Mouse (Mus musculus) erythroid progenitor cell, adult 5-6 weeks (primary cell): ENCODE results near the gene Lrr1. TPM values are rescaled to one million over a fixed set of nuclear protein-coding genes. Genes with fewer than 3 reads are reported as not detected.
"Not testable (repeated sequence)": the region's sequence is repeated elsewhere in the genome, so short reads cannot be mapped to it uniquely, and the experiment has no call there.

ENCODE experiments used
- ATAC-seq: replicated peaks from 2 replicates; pipeline ENCODE4 v1.8.0; 2016; ENCODE audit warnings: moderate number of reproducible peaks, mild to moderate bottlenecking, moderate TSS enrichment, inconsistent platforms; ENCODE audit not compliant: poor library complexity, low FRiP score, severe bottlenecking
- total RNA-seq, 2 experiments: library from RNA; stranded (forward) in 1 of 2; stranded (reverse) in 1 of 2; fragments of 150-400 nt in 1 of 2; fragments of 186-747, 209-891 nt in 1 of 2; gene quantifications; 2 replicates each; pipeline versions ENCODE4 v1.2.3 to v1.2.4; 2015 to 2017; ENCODE audit warnings: low replicate concordance in 2 of 2

Gene Lrr1
- total RNA-seq, 2 experiments from 2014 or later = 24.6 to 43.2 TPM

DNA sequence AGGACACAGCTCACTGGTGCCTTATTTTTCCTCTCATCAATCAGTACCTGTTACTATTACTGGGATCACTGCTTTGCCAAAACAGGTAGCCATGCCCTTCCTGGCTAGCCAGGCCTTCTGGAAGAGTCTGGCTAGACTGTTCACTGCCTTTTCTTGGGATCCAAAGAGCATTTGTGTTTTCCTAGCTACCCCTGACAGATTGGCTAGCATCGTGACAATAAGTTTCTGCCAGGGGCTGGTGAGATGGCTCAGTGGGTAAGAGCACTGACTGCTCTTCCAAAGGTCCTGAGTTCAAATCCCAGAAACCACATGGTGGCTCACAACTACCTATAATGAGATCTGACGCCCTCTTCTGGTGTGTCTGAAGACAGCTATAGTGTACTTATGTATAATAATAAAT, 7.9 kb upstream of the Lrr1 start:
- not testable (repeated sequence) for ATAC-seq

DNA sequence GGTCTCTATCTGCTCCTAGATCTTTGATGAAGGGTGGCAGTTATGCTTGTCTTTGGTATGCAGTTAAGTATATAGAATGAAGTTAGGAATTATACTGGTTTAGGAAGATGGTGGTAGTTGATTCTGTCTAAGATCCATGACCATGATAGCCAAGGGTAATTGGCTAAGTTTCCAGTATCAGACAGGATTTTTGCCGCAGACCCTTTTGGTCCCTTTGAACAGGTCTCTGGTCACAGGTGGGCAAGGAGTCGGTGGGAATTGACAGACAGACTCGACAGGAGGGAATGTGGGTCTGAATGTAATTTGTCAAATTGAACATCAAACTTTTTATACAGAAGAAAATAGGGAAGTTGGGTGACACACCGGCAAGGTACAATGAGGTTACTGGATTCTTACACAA, 5.0 kb upstream of the Lrr1 start:
- ATAC-seq = not testable (repeated sequence)

DNA sequence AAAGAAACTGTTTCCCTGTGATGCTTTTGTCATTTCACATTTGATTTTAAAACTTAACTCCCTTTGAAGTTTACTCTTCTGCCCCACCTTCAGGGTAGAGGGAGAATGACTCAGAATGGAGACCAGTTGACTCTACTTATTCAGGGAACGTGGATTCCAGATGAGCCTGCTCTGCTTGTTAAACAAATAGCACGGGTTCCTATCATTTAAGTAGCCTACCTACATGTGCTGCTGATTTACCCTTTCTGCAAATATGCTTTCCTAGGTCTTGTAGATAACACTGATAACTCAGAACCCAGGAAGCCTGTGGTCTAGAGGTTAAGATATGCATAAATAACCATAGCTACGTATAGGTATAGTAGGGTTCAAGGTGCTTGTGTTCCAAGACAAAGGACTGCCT, 3.7 kb upstream of the Lrr1 start:
- ATAC-seq = no peak

DNA sequence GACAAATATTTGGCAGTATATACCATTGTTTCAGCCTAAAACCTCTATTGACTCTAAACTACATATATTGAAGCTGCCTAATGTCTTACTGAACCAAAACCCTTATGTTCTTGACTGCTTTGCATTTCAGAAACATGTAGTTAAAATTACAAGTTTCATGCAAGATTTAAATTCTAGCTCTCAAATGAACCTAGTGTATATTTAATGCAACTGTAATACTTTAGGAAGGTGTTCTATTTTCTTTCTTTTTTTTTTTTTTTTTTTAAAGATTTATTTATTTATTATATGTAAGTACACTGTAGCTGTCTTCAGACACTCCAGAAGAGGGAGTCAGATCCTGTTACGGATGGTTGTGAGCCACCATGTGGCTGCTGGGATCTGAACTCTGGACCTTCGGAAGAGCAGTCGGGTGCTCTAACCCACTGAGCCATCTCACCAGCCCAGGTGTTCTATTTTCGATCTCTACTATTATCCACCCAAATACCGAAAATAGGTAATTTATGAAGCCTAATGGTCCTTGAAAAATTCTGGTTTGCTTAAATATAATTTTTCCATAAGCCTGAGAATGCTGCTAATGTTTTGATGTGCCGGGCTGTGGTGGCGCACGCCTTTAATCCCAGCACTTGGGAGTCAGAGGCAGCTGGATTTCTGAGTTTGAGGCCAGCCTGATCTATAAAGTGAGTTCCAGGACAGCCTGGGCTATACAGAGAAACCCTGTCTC, 1.6 kb upstream of the Lrr1 start:
- ATAC-seq = not testable (repeated sequence)

DNA sequence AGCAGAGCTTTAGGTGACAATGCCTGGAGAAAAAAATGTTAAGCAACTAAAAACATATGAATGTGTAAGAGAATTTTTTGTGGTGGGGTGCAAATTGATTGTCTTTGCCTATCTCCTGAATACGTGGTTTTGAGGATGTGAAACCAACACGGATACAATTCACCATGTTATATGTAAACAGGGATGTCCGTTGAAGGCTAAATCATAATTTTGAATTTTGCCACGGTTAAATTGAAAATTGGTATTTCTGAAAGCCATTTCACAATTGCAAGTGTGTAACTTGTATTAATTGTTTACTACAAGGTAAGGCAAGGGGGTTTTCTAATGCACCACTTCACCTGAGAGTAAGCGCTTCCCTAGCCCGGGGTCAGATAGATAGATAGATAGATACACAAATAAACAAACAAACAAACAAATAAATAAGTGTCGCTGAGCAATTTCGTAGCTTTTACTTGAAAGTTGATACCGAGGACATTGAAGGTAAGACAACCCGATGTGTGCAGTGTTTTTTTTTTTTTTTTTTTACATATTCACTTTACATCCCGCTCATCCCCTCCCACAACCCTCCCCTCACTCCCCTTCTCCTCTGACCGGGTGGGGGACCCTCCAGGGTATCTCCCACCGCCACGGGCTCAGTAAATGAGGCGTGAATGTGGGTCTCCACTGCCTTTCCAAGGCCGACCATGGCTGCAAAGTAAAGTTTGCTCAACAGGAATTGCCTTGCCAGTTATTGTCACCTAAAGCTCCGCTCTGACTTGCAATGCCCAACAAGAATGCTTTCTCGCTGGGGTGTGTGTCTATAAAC, 756 bp upstream of the Lrr1 start:
- ATAC-seq = 0 out of 2 replicates have a peak, but pooled peaks have one; percentile 4

DNA sequence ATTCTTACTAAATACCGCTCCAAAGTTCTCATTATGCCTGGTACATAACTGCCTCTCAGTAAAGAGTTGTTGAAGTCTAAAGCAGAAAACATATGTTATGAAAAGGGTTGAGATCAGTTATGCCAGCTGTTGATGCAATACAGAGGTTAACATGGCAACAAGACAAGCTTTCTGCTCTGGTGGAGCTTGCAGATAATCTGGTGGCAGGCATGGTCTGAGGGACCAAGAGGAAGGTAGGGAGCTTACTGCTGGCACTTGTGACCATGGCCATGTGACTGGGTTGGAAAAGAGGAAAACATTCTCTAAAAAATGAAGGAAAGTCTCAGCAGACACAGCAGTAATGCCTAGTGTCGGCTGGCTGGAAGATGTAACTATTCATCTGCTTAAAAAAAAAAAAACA, 2.7 kb downstream of the Lrr1 start:
- no peak for ATAC-seq

DNA sequence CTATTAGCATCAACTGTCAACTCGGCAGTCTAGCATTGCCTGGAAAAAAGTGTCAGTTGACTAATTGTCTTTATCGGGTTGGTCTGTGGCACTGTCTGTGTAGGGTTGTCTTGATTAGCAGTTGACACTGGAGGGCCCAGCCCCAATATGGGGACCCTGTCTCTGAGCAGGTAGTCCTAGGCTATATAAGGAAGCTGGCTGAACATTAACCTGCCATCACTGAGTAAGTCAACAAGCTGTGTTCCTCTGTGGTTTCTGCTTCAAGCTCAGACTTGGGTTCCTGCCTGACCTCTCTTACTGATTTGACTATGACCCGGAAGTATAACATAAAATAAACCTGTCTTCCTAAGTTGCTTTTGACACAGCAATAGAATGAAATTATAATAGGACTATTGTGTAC, 7.4 kb downstream of the Lrr1 start:
- ATAC-seq = no peak

DNA sequence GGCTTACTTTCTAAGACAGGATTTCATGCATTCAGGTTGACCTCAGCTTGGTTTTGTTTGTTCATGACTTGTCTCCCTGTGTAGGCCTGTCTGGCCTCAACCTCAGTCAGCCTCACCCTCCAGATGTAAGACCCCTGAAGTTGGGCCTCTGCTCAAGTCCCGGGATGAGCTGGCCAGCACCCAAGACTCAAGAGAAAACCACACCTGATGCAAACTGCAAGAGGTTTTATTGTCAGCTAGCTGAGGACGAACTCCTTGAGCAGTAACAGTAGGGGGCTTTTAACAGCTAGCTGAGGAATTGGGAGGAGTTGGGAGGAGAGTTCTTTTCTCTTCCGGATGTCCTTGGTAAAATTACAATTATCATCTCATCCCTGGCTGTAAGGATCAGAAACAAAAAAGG, 8.9 kb downstream of the Lrr1 start:
- ATAC-seq = no peak

DNA sequence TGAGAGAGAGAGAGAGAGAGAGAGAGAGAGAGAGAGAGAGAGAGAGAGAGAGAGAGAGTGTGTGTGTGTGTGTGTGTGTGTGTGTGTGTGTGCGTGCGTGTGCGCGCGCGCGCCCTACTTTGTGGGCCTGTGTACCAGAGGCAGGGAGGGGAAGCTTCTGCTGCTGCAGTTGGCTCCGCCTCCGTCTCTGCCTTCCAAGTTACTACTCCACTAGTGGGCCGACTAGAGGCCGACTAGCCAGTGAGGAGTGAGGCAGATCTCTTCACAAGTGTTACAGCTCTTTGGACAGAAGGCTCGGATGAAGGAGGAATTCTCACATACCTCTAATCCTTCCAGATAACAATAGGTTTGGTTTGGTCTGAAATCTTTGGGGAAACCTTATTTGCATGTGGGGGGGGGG, 10.8 kb downstream of the Lrr1 start:
- ATAC-seq = no peak

DNA sequence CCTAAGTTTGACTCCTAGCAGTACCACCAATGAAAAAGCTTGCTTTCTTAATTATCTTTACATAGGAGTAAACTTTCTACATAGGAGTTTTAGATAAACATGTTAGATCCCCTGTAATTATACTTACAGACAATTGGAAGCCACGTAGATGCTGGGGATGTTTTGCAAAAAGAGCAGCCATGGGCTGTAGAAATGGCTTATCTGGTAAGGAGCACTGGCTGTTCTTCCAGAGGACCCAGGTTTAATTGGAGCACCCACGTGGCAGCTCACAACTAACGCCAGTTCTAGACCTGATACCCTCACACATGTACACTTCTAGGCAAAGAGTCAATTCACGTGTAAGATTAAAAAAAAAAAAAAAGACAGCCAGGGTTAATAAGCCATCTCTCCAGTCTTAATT, 13.2 kb downstream of the Lrr1 start:
- no peak for ATAC-seq

DNA sequence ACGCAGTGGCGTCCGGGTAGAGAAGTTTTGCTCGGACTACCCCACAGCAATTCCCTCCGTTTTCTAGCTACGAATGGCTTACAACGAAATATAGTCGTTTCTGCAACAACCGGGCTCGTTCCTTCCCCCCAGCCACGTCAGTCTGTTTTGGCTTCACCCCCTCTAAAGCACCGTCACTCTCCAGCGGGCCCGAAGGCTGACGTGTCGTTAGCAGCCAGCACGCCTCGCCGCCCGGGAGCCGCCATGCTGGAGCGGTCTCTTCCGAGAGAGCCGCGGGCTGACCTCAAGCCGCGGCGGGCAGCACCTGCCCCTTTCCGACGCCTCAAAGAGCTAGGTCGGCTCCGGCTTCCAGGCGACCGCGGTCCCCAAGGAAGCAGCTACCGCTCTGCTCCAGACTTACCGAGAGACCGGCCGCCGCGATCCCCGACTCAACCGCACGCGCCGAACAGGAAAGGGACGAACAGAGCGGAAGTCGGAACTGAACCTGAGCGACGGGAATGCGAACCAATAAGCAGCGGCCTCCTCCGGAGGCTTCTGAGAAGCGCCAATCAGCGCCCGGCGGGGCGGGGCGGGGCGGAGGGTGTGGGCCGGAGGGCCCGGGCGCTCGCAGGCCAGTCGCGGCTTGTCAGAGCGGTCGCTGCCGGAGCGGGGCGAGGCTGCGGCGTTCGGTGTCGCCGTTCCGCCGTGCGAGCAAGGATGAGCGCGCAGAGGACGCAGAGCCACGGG, 15.1 kb downstream of the Lrr1 start, which contains the start of the genes Rpl36al and Mgat2:
Gene Rpl36al (minus strand): TSS at position 501 of the 726 bp plus-strand sequence.
Gene Mgat2 (plus strand): TSS at position 575 of the 726 bp plus-strand sequence.
- ATAC-seq = peak; percentile 96

DNA sequence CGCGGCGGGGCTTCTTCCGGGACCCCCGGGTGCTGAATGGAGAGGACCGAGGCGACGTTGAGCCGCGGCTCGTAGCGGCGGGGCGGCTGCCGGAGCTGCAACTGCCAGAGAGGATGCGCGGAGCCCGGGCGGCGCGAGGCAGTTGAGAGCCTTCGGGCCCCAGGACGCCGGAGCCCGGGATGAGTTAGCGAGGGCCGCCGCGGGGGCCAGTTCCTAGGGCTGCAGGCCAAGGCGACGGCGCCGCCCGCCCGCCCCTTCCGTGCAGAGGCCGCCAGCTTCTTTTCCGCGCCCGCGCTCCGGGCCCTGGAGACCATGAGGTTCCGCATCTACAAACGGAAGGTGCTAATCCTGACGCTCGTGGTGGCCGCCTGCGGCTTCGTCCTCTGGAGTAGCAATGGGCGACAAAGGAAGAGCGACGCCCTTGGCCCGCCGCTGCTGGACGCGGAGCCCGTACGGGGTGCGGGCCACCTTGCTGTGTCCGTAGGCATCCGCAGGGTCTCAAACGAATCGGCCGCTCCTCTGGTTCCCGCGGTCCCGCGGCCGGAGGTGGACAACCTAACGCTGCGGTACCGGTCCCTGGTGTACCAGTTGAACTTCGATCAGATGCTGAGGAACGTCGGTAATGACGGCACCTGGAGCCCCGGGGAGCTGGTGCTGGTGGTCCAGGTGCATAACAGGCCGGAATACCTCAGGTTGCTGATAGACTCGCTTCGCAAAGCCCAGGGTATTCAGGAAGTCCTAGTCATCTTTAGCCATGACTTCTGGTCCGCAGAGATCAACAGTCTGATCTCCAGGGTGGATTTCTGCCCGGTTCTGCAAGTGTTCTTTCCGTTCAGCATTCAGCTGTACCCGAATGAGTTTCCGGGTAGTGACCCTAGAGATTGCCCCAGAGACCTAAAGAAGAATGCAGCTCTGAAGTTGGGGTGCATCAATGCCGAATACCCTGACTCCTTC, 16.0 kb downstream of the Lrr1 start:
- ATAC-seq = peak; percentile 52

DNA sequence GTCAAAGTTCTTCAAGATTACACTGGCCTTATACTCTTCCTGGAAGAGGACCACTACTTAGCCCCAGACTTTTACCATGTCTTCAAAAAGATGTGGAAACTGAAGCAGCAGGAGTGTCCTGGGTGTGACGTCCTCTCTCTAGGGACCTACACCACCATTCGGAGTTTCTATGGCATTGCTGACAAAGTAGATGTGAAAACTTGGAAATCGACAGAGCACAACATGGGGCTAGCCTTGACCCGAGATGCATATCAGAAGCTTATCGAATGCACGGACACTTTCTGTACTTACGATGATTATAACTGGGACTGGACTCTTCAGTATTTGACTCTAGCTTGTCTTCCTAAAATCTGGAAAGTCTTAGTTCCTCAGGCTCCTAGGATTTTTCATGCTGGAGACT, 16.8 kb downstream of the Lrr1 start:
- ATAC-seq = no peak

DNA sequence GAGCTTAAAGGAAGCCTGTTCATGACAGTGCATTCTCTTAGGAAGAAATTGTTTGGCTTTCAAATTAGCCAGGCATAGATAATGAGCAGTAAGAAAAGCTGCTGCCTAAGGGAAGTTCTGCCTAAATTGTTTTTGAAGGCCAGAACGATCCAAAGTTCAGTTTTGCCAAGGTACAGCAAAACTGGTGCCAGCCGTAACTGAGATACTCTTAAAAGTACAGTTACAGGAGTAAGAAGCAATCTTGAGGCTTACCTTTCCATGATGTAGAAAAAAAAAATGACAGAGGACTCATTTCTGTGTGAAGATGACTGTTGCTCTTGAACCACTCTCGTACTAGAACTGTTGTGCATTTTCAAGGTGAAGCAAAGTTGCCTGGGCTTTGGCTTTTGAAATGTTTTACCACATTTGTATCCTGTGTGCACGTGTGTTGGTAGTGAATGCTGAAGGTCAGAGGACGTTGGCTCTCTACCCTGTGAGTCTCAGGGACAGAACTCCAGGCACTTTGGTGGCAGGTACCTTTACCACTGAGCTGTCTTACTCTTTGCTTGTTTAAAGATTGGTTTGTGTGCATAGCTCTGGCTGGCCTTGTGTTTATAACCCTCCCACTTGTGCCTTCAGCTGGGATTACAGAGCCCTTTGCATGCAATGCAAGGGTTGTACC, 18.3 kb downstream of the Lrr1 start:
- ATAC-seq = no peak

DNA sequence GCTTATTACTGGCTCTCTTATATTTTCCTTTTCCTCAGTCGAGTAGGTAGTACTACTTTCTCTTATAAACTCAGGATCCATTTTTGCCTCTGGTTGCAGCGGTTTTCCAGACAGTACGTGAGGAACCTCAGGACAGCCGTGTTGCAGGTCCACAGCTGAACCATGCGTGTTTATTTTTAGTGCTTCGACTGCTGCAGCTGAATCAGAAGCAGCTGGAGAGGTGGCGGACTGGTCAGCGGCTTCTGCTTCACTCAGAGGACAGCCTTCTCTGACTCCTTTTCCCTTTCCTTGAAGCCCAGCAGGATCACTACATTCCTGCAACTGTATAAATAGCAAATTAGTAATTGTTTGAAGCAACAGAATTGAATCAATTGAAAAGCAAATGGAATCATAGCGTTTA, 21.5 kb downstream of the Lrr1 start:
- no peak for ATAC-seq

DNA sequence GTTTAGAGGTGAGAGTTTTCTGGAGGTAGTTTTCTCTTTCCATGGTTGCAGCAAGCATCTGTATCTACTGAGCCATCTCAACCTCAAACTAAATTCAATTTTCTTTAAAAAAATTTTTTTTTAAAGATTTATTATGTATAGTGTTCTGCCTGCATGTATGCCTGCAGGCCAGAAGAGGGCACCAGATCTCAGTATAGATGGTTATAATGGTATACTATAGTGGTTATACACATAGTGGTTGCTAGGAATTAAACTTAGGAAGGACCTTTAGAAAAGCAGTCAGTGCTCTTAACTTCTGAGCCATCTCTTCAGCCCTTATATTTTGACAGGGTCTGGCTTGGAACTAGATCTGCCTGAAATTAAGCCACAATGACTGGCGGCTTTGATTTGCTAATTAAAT, 21.9 kb downstream of the Lrr1 start:
- 0 out of 2 replicates have a peak, but pooled peaks have one; percentile 60 for ATAC-seq

DNA sequence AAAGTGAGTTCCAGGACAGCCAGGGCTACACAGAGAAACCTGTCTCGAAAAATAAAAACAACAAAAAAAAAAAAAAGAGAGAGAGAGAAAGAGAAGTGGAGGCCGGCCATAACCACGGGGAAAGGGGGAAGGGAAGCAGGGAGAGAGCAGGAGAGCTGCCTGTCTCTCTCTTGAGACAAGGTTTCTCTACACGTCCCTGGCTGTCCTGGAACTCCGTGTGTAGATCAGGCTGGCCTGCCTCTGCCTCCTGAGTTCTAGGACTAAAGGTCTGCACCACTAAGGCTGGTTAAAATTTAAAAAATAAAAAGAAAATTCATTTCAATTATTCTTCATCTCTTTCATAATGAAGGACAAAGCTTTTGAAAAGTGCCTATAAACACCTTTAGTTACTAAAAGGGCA, 22.8 kb downstream of the Lrr1 start:
- no peak for ATAC-seq

DNA sequence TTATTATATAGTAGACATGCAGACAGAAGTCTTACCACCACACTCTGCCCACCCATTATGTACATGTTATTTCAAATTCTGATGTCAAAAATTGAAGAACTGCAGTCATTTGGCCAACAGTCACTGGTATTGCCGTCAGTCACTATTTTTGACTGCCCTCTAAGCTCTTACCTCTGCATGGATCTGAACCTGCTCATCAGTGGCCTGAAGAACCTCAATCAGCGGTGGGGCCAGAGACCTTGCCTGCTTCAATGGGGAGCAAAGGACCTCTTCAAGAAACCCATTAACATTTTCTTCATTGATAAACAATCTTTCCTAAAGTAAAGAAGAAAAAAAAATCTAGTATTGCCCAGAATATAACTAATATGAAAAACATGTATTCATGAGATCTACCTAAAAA, 24.0 kb downstream of the Lrr1 start:
- ATAC-seq = no peak
